Mouse (Mus musculus) G1E (cell line): ENCODE results near the gene Sod2. TPM values are rescaled to one million over a fixed set of nuclear protein-coding genes. Genes with fewer than 3 reads are reported as not detected.
"Not testable (repeated sequence)": the region's sequence is repeated elsewhere in the genome, so short reads cannot be mapped to it uniquely, and the experiment has no call there.

ENCODE experiments used
- ATAC-seq: 2 replicates; pipeline ENCODE4 v1.8.0; 2016; ENCODE audit warnings: mild to moderate bottlenecking; ENCODE audit not compliant: insufficient number of reproducible peaks, poor library complexity, low FRiP score, severe bottlenecking; ENCODE audit errors: extremely low read depth
- DNase-seq: peaks from one replicate; pipeline ENCODE4 v3.0.0; 2012; ENCODE audit warnings: low spot score
- H3K27me3 ChIP-seq: 2 replicates; pipeline ENCODE4 v1.6.1; 2012; ENCODE audit warnings: mild to moderate bottlenecking, low read length, inconsistent platforms; ENCODE audit not compliant: insufficient read depth
- H3K36me3 ChIP-seq: replicated peaks from 2 replicates; pipeline ENCODE3; 2012; ENCODE audit warnings: mild to moderate bottlenecking, inconsistent platforms
- H3K4me1 ChIP-seq: 2 replicates; pipeline ENCODE4 v1.6.1; 2012; ENCODE audit warnings: low read depth, low read length, inconsistent platforms, mixed read lengths; ENCODE audit not compliant: insufficient read depth
- H3K4me3 ChIP-seq: 2 replicates; pipeline ENCODE4 v1.5.1; 2012; ENCODE audit warnings: low read depth, mild to moderate bottlenecking, inconsistent platforms, low read length, moderate library complexity, mixed read lengths
- H3K9me3 ChIP-seq: replicated peaks from 2 replicates; pipeline ENCODE4 v1.6.1; 2012; ENCODE audit warnings: inconsistent platforms
- CTCF ChIP-seq: IDR thresholded peaks from 2 replicates; pipeline ENCODE4 v1.5.1; 2012; ENCODE audit warnings: low read depth, low read length, inconsistent platforms, mixed read lengths
- GATA1 ChIP-seq: IDR thresholded peaks from 2 replicates; pipeline ENCODE4 v1.6.1; 2012; ENCODE audit warnings: borderline replicate concordance, low read length, inconsistent platforms, mixed read lengths
- GATA2 ChIP-seq: IDR thresholded peaks from 2 replicates; pipeline ENCODE4 v1.6.1; 2012; ENCODE audit warnings: low read depth, low read length, inconsistent platforms, borderline replicate concordance
- POLR2AphosphoS5 ChIP-seq: IDR thresholded peaks from 2 replicates; pipeline ENCODE4 v1.6.1; 2012; ENCODE audit warnings: low read depth, low read length, inconsistent platforms; ENCODE audit not compliant: insufficient replicate concordance
- TAL1 ChIP-seq: conservative IDR thresholded peaks from 2 replicates; pipeline ENCODE4 v1.6.1; 2012; ENCODE audit warnings: low read depth, low read length, inconsistent platforms, mixed read lengths
- polyA plus RNA-seq: library from polyadenylated mRNA; stranded (reverse); fragments of >175 nt; gene quantifications from 2 replicates; pipeline ENCODE4 v1.2.3, GENCODE M21; 2012
- total RNA-seq, 2 experiments: library from RNA; stranded (forward) in 1 of 2; stranded (reverse) in 1 of 2; fragments of 200-1000 nt in 1 of 2; fragments of >200 nt in 1 of 2; fragmentation: Nextera tagmentation in 1 of 2; gene quantifications; 2 replicates each; pipeline ENCODE4 v1.2.3; 2014 to 2017

Sod2 gene
- total and polyA plus RNA-seq, 3 experiments, result 102 to 407 (median 144) TPM

- ATAC-seq, result peak; percentile 84
- TF ChIP-seq GATA1, result no peak
- TF ChIP-seq TAL1, result no peak
- no peak for TF ChIP-seq GATA2
- TF ChIP-seq CTCF, result no peak
- no peak for TF ChIP-seq POLR2AphosphoS5
- no peak for DNase-seq
- Histone ChIP-seq H3K36me3 (peaks cover 73% of the 10 kb centered on the region), H3K9me3 (no peaks in the 10 kb centered on the region), H3K4me1 (peaks cover 37% of the 10 kb centered on the region), H3K27me3 (no peaks in the 10 kb centered on the region), H3K4me3 (no peak overlapping the region)
These were observed 22.7 kb upstream of the Sod2 start for GRCm38 (mm10) chr17:12983988-12984387.

GRCm38 (mm10) chr17:12988096-12988495 is 18.6 kb upstream of the Sod2 start:
- peaks cover 43% of the 10 kb centered on the region for H3K4me1 ChIP-seq
- DNase-seq, H3K27me3 ChIP-seq, H3K4me3 ChIP-seq, ATAC-seq, H3K9me3 ChIP-seq: not testable (repeated sequence)
- peaks cover 39% of the 10 kb centered on the region for H3K36me3 ChIP-seq

- peak overlapping the region; percentile 91 for H3K4me3 ChIP-seq
- no peaks in the 10 kb centered on the region for H3K27me3 ChIP-seq
- H3K9me3 ChIP-seq, result no peaks in the 10 kb centered on the region
- peaks cover 31% of the 10 kb centered on the region for H3K4me1 ChIP-seq
- ATAC-seq, result no peak
- TF ChIP-seq TAL1 (no peak), POLR2AphosphoS5 (no peak), GATA2 (no peak)
- peaks cover 17% of the 10 kb centered on the region for H3K36me3 ChIP-seq
- DNase-seq, result no peak
These were observed 16.0 kb upstream of the Sod2 start for GRCm38 (mm10) chr17:12990567-12991145.

DNA sequence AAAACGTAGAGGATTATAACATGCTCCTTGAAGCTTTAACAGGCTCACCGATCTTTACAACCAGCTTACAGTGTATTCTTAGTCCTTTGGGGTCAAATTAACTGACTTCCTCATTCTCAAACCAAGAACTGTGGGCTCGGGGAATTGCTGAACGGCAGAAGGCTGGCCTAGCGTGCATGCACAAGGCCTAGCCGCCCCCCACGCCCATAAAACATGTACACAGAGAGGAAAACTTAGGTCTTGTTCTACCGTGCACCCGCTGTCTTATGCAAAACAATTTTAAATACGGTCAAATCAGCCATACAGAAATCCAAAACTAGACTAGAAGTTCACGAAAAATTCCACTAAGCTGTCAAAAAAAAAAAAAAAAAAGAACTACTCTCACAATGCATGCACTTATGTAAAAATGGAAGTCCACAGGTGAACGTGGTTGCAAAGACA is 15.4 kb upstream of the Sod2 start:
- Histone ChIP-seq H3K36me3 (peaks cover 13% of the 10 kb centered on the region), H3K27me3 (no peaks in the 10 kb centered on the region), H3K4me1 (peaks cover 30% of the 10 kb centered on the region), H3K4me3 (peak overlapping the region; percentile 91), H3K9me3 (no peaks in the 10 kb centered on the region)
- ATAC-seq (peak; percentile 48; the same call in 1 of the 2 replicates), DNase-seq (peak; percentile 50)
- TF ChIP-seq GATA2 (no peak), CTCF (no peak), TAL1 (no peak), POLR2AphosphoS5 (no peak), GATA1 (no peak)

DNA sequence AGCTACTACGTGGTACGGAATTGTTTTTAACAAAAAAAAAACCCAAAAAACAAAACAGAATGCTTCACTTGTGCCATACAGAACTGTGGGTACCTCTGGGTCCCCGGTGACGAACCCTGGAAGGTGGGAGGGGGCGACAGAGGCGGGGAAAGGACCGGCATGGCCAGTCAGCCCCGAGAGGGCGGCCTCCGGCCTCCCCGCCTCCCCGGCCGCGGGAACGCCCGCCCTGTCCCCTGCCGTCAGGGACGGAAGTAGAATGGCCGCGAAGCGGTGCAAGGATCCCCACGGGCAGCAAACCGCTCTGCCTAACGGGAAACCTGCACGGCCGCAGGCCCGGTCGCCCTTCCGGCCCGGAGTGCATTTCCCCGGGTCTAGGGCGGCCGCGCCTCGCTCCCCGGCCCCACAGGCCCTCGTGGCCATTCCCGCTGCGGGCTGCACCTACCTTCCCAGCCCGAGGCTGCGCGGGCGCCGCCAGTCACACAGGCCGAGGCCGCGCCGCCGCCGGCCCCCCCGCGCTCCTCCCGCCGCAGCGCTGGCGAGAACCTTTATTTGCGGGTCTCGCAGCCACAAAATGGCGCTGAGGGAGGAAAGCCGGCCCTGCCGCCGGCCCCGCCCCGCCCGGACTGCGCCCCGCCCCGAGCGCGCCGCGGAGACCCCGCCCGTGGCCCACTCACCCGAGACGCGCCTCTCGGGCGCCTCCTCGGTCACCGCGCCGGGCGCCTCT is 14.8 kb upstream of the Sod2 start:
- peak; percentile 68 for ATAC-seq
- DNase-seq, result peak; percentile 81
- peaks cover 29% of the 10 kb centered on the region for H3K4me1 ChIP-seq
- H3K4me3 ChIP-seq, result peak overlapping the region; percentile 91
- H3K27me3 ChIP-seq, result no peaks in the 10 kb centered on the region
- peaks cover 10% of the 10 kb centered on the region for H3K36me3 ChIP-seq
- H3K9me3 ChIP-seq, result no peaks in the 10 kb centered on the region
- no peak for TF ChIP-seq GATA2
- no peak for TF ChIP-seq TAL1
- TF ChIP-seq POLR2AphosphoS5, result no peak
- no peak for TF ChIP-seq GATA1
- no peak for TF ChIP-seq CTCF

DNA sequence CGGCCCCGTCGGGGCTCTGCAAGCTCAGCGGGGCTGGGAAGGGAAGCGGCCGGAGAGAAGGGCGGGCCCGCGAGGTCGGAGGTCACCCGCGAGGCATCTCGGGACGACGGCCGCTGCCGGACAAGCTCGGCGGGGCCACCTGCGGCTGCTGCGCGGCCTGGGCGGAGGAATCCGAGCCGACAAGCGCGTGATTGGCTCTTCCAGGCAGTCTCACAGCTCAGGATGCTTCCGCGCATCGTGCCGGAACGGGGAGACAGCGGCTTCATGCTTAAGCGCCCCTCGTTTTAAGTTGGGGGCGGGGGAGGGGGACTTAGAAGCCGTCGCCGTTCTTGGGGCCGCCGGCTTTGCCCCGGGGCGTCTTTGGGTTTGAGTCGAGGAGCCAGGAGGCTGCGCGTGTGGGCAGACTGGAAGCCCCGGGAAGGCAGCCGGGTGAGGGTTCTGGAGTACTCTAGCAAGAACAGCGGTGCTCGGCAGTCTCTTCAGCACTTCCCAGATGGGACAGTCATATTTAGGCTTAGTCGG is 14.1 kb upstream of the Sod2 start:
- Histone ChIP-seq H3K9me3 (no peaks in the 10 kb centered on the region), H3K4me1 (peaks cover 27% of the 10 kb centered on the region), H3K27me3 (no peaks in the 10 kb centered on the region), H3K4me3 (peak overlapping the region; percentile 91), H3K36me3 (peaks cover 13% of the 10 kb centered on the region)
- DNase-seq (peak; percentile 81), ATAC-seq (peak; percentile 62)
- TF ChIP-seq GATA2, result no peak
- no peak for TF ChIP-seq POLR2AphosphoS5
- TF ChIP-seq TAL1, result no peak
- no peak for TF ChIP-seq CTCF
- no peak for TF ChIP-seq GATA1
